Mouse (Mus musculus): ENCODE data around the gene Parvb. TPM values are rescaled to one million over a fixed set of nuclear protein-coding genes. Genes with fewer than 3 reads are reported as not detected.

Parvb gene
- polyA plus RNA-seq, 1 experiment from 2014 or later, result 5.4 TPM

DNA sequence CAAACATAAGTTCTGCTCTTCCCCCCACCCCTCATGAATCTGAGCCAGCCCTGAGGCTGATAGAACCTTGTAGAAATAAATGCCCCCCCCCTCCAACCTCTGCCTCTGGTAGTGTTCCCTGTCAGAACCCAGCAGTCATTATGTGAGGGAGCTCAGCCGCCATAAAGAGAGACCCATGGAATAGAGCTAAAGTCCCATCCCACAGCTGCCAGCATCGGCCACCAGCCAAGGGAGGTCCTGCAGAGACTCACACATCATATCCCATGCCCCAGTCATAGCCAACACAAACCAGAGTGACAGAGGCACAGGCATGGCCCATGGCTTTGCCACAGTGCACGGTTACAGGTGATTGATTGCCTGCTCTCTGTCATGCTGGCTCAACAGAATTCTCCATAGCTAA is 132.9 kb downstream of the Parvb start:
- no peak overlapping the region for H3K9ac ChIP-seq
- no peak for ATAC-seq (ENCODE audit: insufficient read depth)
- H3K4me2 ChIP-seq, result no peak overlapping the region
- H3K4me1 ChIP-seq (ENCODE audit: insufficient read depth), result no peaks in the 10 kb centered on the region
- 74% methylated on average over 3 of the region's 3 CpGs for WGBS
- no peaks in the 10 kb centered on the region for H3K9me3 ChIP-seq (ENCODE audit: low read depth, low read length)
- H3K27ac ChIP-seq (ENCODE audit: low read depth), result no peak overlapping the region
- no peak overlapping the region for H3K4me3 ChIP-seq (ENCODE audit: low read depth, low read length)
- DNase-seq, result no peak
- H3K36me3 ChIP-seq (ENCODE audit: insufficient read depth), result no peaks in the 10 kb centered on the region
- H3K27me3 ChIP-seq (ENCODE audit: insufficient read depth, low read length), result no peaks in the 10 kb centered on the region
- TF ChIP-seq CTCF (IDR thresholded peaks at IDR 0.05; ENCODE audit: low read depth), result no peak

Other genes with a start within 250 kb of the Parvb start
- gene Efcab6, start 166.7 kb upstream of the Parvb start, polyA plus RNA-seq (2014; fragmentation: Nextera tagmentation; extraction: Ambion mirVana), result 0.33 and 0.77 TPM in 2 replicates
- 0.62 and 0.75 TPM in 2 replicates for gene Sult4a1, start 126.3 kb upstream of the Parvb start, polyA plus RNA-seq (2014; fragmentation: Nextera tagmentation; extraction: Ambion mirVana)
- gene Pnpla5, start 108.9 kb upstream of the Parvb start, polyA plus RNA-seq (2014; fragmentation: Nextera tagmentation; extraction: Ambion mirVana), result not detected in 2 replicates
- gene Pnpla3, start 64.2 kb upstream of the Parvb start, polyA plus RNA-seq (2014; fragmentation: Nextera tagmentation; extraction: Ambion mirVana), result 0.41 TPM in 1 of 2 replicates, not detected in the other
- 78.4 and 80.1 TPM in 2 replicates for gene Samm50, start 39.8 kb upstream of the Parvb start, polyA plus RNA-seq (2014; fragmentation: Nextera tagmentation; extraction: Ambion mirVana)
- gene Parvg, start 92.0 kb downstream of the Parvb start, polyA plus RNA-seq (2014; fragmentation: Nextera tagmentation; extraction: Ambion mirVana), result 1.5 and 1.7 TPM in 2 replicates
- 1.1 and 1.9 TPM in 2 replicates for gene Shisal1, start 215.1 kb downstream of the Parvb start, polyA plus RNA-seq (2014; fragmentation: Nextera tagmentation; extraction: Ambion mirVana)